Mouse (Mus musculus) thymus, adult 2 months (tissue): ENCODE data around the gene Cmtm1. TPM values are rescaled to one million over a fixed set of nuclear protein-coding genes. Genes with fewer than 3 reads are reported as not detected.

Source experiments
- DNase-seq: peaks from one replicate; pipeline ENCODE4 v3.0.0; 2021
- H3K27ac ChIP-seq: fragments of 200-500 bp; 2 replicates; pipeline ENCODE4 v1.5.1; 2012; ENCODE audit warnings: low read length, control low read depth; ENCODE audit not compliant: control insufficient read depth, insufficient read depth
- H3K27me3 ChIP-seq: fragments of 200-500 bp; 2 replicates; pipeline ENCODE4 v1.6.1; 2012; ENCODE audit warnings: mild to moderate bottlenecking, low read length, moderate library complexity, mixed read lengths; ENCODE audit not compliant: control insufficient read depth, insufficient read depth
- H3K36me3 ChIP-seq: fragments of 200-500 bp; 2 replicates; pipeline ENCODE4 v1.6.1; 2012; ENCODE audit warnings: mild to moderate bottlenecking, low read length, moderate library complexity; ENCODE audit not compliant: control insufficient read depth, insufficient read depth
- H3K4me1 ChIP-seq: fragments of 200-500 bp; replicated peaks from 2 replicates; pipeline ENCODE4 v1.6.1; 2012; ENCODE audit warnings: low read length; ENCODE audit not compliant: control insufficient read depth, insufficient read depth
- H3K4me3 ChIP-seq: fragments of 200-500 bp; 2 replicates; pipeline ENCODE4 v1.5.1; 2012; ENCODE audit warnings: mild to moderate bottlenecking, low read length, control low read depth, moderate library complexity; ENCODE audit not compliant: control insufficient read depth, insufficient read depth
- CTCF ChIP-seq: fragments of 200-500 bp; IDR thresholded peaks from 2 replicates; pipeline ENCODE4 v1.5.1; 2012; ENCODE audit warnings: mild to moderate bottlenecking, control low read depth, low read length, moderate library complexity, borderline replicate concordance; ENCODE audit not compliant: control insufficient read depth, poor library complexity, insufficient read depth; ENCODE audit errors: extremely low read depth
- POLR2A ChIP-seq: fragments of 200-500 bp; IDR thresholded peaks from 2 replicates; pipeline ENCODE4 v1.6.1; 2012; ENCODE audit warnings: mild to moderate bottlenecking, low read length, control low read depth, moderate library complexity; ENCODE audit not compliant: control insufficient read depth, poor library complexity, insufficient read depth; ENCODE audit errors: extremely low read depth
- WGBS: fragments of 180-500 bp; shearing (Covaris S2); methylation state at CpG from one replicate; pipeline ENCODE4 v1.1.7; 2018; 5-methylcytosine and 5-hydroxymethylcytosine counted together
- polyA plus RNA-seq: library from polyadenylated mRNA; depleted of rRNA; stranded (reverse); fragments of >200 nt; gene quantifications from 2 replicates; pipeline ENCODE4 v1.2.3, GENCODE M21; 2012

Cmtm1 gene
- polyA plus RNA-seq, 1 experiment, result not detected

- TF ChIP-seq CTCF, result no peak
- no peak for TF ChIP-seq POLR2A
- Histone ChIP-seq H3K27ac (no peak overlapping the region), H3K4me1 (peaks cover 13% of the 10 kb centered on the region), H3K4me3 (no peak overlapping the region), H3K36me3 (no peaks in the 10 kb centered on the region), H3K27me3 (no peaks in the 10 kb centered on the region)
- no peak for DNase-seq
- WGBS, result 94% methylated on average over 5 of the region's 5 CpGs
Measured at GRCm38 (mm10) chr8:104344622-104345021, 34.7 kb upstream of the Cmtm1 start.

GRCm38 (mm10) chr8:104343957-104344356 lies 34.0 kb upstream of the Cmtm1 start:
- Histone ChIP-seq H3K36me3 (no peaks in the 10 kb centered on the region), H3K4me1 (peaks cover 17% of the 10 kb centered on the region), H3K27ac (no peak overlapping the region), H3K4me3 (no peak overlapping the region), H3K27me3 (no peaks in the 10 kb centered on the region)
- peak; percentile 83 for DNase-seq
- TF ChIP-seq CTCF, result peak; percentile 87
- no peak for TF ChIP-seq POLR2A
- 31% methylated on average over 7 of the region's 7 CpGs for WGBS

GRCm38 (mm10) chr8:104342426-104342825 lies 32.5 kb upstream of the Cmtm1 start:
- no peak for TF ChIP-seq POLR2A
- no peak for TF ChIP-seq CTCF
- Histone ChIP-seq H3K4me1 (peaks cover 17% of the 10 kb centered on the region), H3K27me3 (no peaks in the 10 kb centered on the region), H3K4me3 (no peak overlapping the region), H3K36me3 (no peaks in the 10 kb centered on the region), H3K27ac (no peak overlapping the region)
- DNase-seq, result no peak
- WGBS, result 80% methylated on average over 5 of the region's 5 CpGs

DNA sequence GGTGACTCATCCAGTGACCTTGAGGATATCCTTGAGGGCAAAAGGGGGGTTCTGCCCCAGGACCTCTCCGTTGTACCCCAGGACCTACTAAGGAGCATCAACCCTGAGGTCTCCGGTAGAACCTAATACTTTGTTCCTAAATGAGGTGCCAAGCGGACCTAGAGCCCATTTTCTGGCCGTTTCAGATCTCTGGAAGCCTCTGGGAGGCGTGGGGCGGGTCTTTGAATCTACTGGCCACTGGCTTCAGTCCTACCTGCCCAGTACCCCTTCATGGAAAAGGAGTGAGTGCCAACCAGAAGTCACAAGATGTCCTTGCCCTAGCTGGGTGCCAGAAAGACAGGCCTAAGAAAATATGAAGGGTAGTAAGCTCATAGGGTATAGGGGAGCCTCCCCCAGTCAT lies 31.7 kb upstream of the Cmtm1 start:
- TF ChIP-seq CTCF (no peak), POLR2A (no peak)
- no peak overlapping the region for H3K4me3 ChIP-seq
- 87% methylated on average over 6 of the region's 6 CpGs for WGBS
- H3K27ac ChIP-seq, result no peak overlapping the region
- no peak for DNase-seq
- H3K4me1 ChIP-seq, result peaks cover 17% of the 10 kb centered on the region
- H3K36me3 ChIP-seq, result no peaks in the 10 kb centered on the region
- no peaks in the 10 kb centered on the region for H3K27me3 ChIP-seq

DNA sequence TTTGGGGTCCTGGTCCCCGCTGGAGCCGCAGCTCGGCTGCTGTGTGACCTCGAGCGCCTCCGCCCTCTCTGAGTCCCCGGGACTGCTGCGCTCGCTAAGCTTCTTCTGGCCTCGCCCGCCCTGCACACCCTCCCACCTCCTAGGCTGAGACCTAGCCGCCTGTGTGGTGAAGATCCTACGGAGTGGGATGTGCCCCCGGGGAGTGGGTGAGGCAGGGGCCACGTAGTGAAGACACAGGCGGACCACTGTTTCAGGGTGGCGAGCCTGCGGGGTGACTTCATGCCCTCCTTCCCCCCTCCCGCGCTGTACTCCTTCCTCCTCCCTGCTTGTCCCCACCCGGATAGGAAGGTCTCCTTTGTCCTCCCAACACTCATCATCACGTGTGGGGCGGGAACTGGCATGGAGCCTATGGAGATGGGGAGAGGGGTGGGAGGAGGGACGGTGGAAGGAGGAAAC lies 31.2 kb upstream of the Cmtm1 start:
- no peak for DNase-seq
- Histone ChIP-seq H3K4me3 (peak overlapping the region; percentile 52), H3K27ac (no peak overlapping the region), H3K36me3 (no peaks in the 10 kb centered on the region), H3K27me3 (no peaks in the 10 kb centered on the region), H3K4me1 (peaks cover 17% of the 10 kb centered on the region)
- TF ChIP-seq POLR2A (no peak), CTCF (no peak)
- WGBS, result 5% methylated on average over 24 of the region's 24 CpGs

- Histone ChIP-seq H3K27me3 (no peaks in the 10 kb centered on the region), H3K27ac (no peak overlapping the region), H3K4me1 (peaks cover 17% of the 10 kb centered on the region), H3K36me3 (no peaks in the 10 kb centered on the region), H3K4me3 (peak overlapping the region; percentile 52)
- TF ChIP-seq CTCF, result peak; percentile 85; the same call in 1 of the 2 replicates
- TF ChIP-seq POLR2A, result no peak
- peak; percentile 82 for DNase-seq
- WGBS, result 1% methylated on average over 52 of the region's 54 CpGs
Measured at GRCm38 (mm10) chr8:104340233-104341105, 30.5 kb upstream of the Cmtm1 start.
